Mouse (Mus musculus) liver, adult 2 months (tissue): ENCODE measurements around the gene Cnih1.

Source experiments
- CTCF ChIP-seq: fragments of 200-500 bp; IDR thresholded peaks from 2 replicates; pipeline ENCODE4 v1.5.1; 2011; ENCODE audit warnings: low read depth, low read length, control low read depth
- POLR2A ChIP-seq: fragments of 200-500 bp; IDR thresholded peaks from 2 replicates; pipeline ENCODE4 v1.6.1; 2011; ENCODE audit warnings: low read length, control low read depth; ENCODE audit not compliant: insufficient read depth; ENCODE audit errors: extremely low read depth

DNA sequence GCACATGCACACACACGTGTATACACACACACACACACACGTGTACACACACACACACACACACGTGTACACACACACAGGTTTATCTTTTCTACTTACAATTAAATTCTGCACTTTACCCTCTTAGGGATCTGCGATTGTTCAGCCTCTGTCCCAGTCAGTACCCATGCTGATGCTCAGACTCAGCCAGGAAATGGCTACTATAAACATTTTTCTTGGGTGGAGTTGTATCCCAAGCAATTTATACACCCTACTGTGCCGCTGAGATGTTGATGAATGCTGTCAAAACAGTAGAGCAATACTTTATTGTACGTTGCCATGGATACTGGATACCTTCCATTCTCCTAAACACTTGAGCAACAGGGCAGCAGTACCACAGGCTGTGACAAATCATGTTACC lies 18.2 kb downstream of the Cnih1 start:
- no peak for TF ChIP-seq CTCF
- TF ChIP-seq POLR2A = no peak
